Mouse (Mus musculus) E14TG2a.4 (cell line): ENCODE results near the gene Gm49369.
"Not testable (repeated sequence)": the region's sequence is repeated elsewhere in the genome, so short reads cannot be mapped to it uniquely, and the experiment has no call there.

Experiments
- H3K27me3 ChIP-seq: 2 replicates; pipeline ENCODE4 v1.6.1; 2014; ENCODE audit warnings: low read length, control low read depth; ENCODE audit not compliant: insufficient read depth
- H3K36me3 ChIP-seq: 2 replicates; pipeline ENCODE4 v1.6.1; 2014; ENCODE audit warnings: low read length, control low read depth; ENCODE audit not compliant: insufficient read depth
- H3K4me1 ChIP-seq: replicated peaks from 2 replicates; pipeline ENCODE4 v1.6.1; 2014; ENCODE audit warnings: low read depth, low read length, control low read depth
- H3K4me3 ChIP-seq: replicated peaks from 2 replicates; pipeline ENCODE4 v1.5.1; 2014; ENCODE audit warnings: mild to moderate bottlenecking, low read length
- H3K9me3 ChIP-seq: 2 replicates; pipeline ENCODE4 v1.6.1; 2014; ENCODE audit warnings: low read length, control low read depth
- CTCF ChIP-seq: conservative IDR thresholded peaks from 2 replicates; pipeline ENCODE4 v1.5.1; 2014; ENCODE audit warnings: low read length
- NANOG ChIP-seq: IDR thresholded peaks from 2 replicates; pipeline ENCODE4 v1.6.1; 2014; ENCODE audit warnings: borderline replicate concordance, low read length, mixed read lengths
- POU5F1 ChIP-seq: IDR thresholded peaks from 2 replicates; pipeline ENCODE4 v1.6.1; 2014; ENCODE audit warnings: low read length, borderline replicate concordance

Gene Gm49369

DNA sequence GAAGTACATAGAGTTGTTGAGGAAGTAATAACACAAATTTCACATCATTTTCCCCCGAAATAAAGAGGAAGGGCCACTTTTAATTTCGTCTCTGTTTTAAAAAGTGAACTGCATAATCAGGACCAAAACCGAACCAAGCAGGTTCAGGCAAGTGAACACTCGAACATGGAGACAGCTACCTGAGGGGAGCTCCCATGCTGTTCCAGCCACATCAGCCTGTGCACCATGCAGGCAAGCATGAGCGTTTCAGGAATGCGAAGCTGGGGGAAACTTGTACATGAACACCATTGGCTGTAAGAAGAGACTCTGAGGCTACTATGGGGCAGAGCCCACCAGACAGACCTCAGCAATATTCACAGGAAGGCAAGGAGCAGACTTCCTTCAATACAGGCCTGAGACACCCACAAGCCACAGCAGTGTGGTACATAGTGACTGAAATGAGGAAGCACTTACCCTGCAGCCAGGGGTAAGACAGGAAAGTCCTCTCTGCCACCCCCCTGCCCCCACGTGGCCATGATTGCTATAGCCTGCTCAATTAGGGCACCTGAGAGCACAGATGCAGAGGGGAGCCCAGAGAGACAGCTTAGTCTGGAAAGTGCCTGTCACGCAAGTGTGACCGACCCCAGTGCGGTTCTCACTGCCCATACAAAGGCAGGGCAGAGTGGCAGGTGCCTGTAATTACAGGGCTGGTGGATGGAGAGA, 42.0 kb downstream of the Gm49369 start:
- TF ChIP-seq NANOG (no peak), POU5F1 (no peak), CTCF (no peak)
- no peaks in the 10 kb centered on the region for H3K9me3 ChIP-seq
- H3K4me3 ChIP-seq = no peak overlapping the region
- H3K36me3 ChIP-seq = no peaks in the 10 kb centered on the region
- 0 out of 2 replicates have a peak, but pooled peaks cover under 1% of the 10 kb centered on the region for H3K4me1 ChIP-seq
- H3K27me3 ChIP-seq = peaks cover 23% of the 10 kb centered on the region; the same call in 1 of the 2 replicates

DNA sequence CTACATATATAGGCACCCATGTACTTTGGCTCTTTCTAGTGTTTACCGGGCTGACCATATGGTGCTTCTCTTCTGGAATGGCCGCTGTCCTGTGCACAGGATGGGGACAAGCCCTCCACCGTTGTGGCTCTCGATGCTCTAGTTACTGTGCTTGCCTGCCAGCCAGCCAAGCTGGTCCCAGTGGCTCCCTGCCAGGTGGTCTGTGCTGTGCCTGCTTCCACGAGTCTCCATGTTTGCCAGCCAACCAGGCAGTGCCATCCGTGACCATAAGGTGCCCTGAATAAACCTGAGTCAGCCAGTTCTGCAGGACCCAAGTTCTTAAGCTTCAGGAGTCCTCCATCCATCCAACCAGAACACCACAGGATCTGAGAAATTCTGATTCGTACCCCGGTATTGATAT, 47.3 kb downstream of the Gm49369 start:
- no peaks in the 10 kb centered on the region for H3K9me3 ChIP-seq

DNA sequence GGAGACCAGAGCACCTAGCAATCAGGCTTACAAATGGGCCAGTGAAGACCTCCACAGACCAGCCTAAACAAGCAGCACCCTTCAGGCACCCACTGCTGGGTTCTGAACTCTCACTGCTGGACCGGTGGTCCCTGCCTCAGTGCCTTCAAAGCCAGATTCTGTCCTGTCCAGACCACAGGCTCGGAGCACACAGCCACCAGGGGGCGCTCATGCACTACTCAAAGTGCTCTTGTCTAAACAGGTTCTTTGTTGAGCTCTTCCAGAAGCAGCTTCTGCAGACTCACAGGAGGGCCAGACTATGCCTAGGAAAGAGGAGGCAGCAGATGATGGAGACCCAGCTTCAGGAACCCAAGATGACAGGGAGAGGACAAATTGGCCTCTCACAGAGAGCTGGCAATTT, 48.2 kb downstream of the Gm49369 start:
- Histone ChIP-seq H3K4me3 (no peak overlapping the region), H3K4me1 (no peaks in the 10 kb centered on the region), H3K36me3 (no peaks in the 10 kb centered on the region), H3K27me3 (peaks cover 19% of the 10 kb centered on the region), H3K9me3 (no peaks in the 10 kb centered on the region)
- TF ChIP-seq POU5F1 (no peak), CTCF (peak; percentile 80)

More for the DNA sequence above, 47.3 kb downstream of the Gm49369 start:
- no peak overlapping the region for H3K4me3 ChIP-seq
- TF ChIP-seq NANOG = no peak
- H3K27me3 ChIP-seq = peaks cover 23% of the 10 kb centered on the region
- H3K36me3 ChIP-seq = no peaks in the 10 kb centered on the region
- no peaks in the 10 kb centered on the region for H3K4me1 ChIP-seq

DNA sequence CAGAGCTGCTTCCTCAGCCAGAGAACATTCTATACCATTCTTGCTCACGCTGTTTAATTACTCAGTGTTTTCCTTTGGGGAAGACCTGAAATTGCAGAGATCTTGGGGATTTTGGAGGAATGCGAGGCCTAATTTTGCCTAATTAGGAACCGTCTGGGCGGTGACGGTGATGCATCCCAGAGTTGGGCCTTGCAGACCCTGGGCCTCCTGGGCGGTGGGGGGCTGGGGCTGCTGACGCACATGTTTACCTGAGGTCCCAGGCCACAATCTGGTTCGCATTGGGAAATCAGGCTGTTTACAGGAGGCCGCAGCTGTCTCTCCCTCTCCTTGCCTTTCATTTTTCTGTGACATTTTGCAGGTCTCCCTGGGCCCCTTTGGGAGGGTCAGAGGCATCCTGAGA, 49.7 kb downstream of the Gm49369 start:
- H3K36me3 ChIP-seq, H3K4me1 ChIP-seq, H3K9me3 ChIP-seq: not testable (repeated sequence)

DNA sequence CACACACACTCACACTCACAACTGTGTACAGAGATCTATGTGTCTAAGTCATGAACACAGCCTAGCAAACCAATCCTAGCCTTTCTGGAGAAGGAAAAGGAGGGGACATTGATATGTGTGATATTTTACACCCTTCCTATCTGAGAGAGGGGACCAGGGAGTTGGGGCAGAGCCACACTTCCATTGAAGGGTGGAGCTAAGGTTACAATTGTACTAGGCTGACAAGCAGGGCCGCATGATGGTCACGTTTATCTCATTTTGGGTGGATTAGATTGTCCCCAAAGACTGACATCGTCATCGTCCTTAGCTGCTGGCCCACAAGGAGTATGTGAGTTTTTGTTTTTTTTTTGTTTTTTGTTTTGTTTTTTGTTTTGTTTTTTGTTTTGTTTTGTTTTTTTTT, 51.2 kb downstream of the Gm49369 start:
- no peak overlapping the region for H3K4me3 ChIP-seq
- peaks cover 17% of the 10 kb centered on the region for H3K27me3 ChIP-seq
- no peaks in the 10 kb centered on the region for H3K36me3 ChIP-seq
- no peaks in the 10 kb centered on the region for H3K4me1 ChIP-seq
- H3K9me3 ChIP-seq = no peaks in the 10 kb centered on the region
- TF ChIP-seq CTCF = no peak
- no peak for TF ChIP-seq POU5F1
- no peak for TF ChIP-seq NANOG

More for the DNA sequence above, 49.7 kb downstream of the Gm49369 start:
- peaks cover 17% of the 10 kb centered on the region for H3K27me3 ChIP-seq
- H3K4me3 ChIP-seq = not testable (repeated sequence)

DNA sequence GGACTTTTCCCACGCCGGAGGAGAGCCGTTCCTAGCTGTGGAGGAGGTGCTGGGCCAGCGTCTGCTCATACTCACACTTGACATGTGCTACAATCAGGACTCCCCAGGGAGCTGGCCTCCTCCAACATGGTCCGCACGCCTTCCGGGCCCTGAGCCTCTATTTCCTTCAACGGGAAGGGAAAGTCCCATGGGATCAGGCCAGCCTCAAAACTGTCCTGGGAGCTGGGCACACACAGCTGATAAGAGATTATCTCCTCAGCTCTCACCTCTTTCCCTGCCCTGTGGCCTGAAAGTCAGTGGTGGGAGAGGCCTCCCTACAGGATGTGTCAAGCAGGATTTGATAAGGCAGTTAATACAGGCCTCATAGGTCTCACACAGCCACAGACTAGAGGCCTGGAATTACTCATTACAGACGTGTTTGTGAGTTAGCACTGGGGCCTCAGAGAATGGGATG, 52.2 kb downstream of the Gm49369 start:
- no peaks in the 10 kb centered on the region for H3K36me3 ChIP-seq
- TF ChIP-seq CTCF (no peak), POU5F1 (no peak), NANOG (no peak)
- no peaks in the 10 kb centered on the region for H3K9me3 ChIP-seq
- no peaks in the 10 kb centered on the region for H3K4me1 ChIP-seq
- peaks cover 10% of the 10 kb centered on the region for H3K27me3 ChIP-seq
- H3K4me3 ChIP-seq = no peak overlapping the region

DNA sequence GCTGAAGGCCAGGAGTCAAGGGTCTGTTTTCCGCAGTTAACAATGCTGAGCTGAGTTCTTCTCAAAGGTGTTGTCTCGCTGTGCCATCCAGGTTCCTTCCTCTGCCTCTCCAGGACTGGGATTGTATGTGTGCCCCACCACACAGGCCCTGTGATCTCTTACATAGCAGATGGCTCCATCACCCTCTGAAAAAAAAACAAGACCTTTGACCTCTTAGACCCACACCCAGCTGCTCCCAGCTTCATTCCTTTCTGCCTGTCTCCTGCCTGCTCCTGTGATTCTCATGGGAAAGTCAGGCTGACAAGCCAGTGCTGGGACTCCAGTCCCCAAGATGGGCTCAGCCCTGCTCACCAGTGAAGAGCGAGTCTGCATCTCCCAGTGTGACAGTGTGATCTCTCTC, 54.0 kb downstream of the Gm49369 start:
- Histone ChIP-seq H3K4me1 (no peaks in the 10 kb centered on the region), H3K36me3 (no peaks in the 10 kb centered on the region), H3K4me3 (no peak overlapping the region), H3K27me3 (peaks cover 3% of the 10 kb centered on the region; the same call in 1 of the 2 replicates), H3K9me3 (no peaks in the 10 kb centered on the region)
- TF ChIP-seq CTCF (no peak), NANOG (no peak), POU5F1 (no peak)

DNA sequence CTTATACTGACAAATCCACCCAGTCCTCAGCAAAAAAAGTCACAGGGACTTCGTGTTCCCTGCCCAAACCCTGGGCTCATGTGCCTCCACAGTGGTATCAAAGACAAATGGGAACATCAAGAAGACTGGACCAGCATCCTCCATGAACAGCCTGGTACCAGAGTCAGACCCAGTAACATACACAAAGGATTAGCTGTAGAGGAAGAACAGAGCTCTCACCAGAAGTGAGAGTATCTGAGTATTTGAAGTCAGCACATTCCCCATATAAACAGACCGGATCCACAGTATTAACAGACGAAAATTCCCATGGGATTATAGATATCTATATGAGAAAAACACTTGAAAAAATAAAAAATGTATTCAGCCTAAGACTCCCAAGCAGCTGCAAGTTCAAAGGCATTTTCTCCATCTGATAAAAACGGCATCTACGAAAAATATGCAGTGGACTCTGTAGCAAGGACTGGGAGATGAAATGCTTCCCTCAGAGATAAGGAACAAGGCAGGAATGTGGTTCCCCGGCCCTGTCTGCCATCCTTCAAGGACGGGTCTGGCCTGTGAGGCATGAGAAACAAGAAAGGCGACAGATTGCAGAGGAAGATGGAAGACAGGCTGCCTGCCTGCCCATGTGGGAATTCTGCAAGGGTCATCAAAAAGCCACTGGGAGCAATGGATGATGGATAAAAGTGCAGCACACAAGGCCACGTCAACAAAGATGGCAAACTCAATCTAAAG, 55.6 kb downstream of the Gm49369 start:
- Histone ChIP-seq H3K36me3 (no peaks in the 10 kb centered on the region), H3K4me3 (no peak overlapping the region), H3K9me3 (no peaks in the 10 kb centered on the region), H3K27me3 (no peaks in the 10 kb centered on the region; the same call in 1 of the 2 replicates), H3K4me1 (no peaks in the 10 kb centered on the region)
- no peak for TF ChIP-seq NANOG
- no peak for TF ChIP-seq POU5F1
- TF ChIP-seq CTCF = no peak
